ENCODE assay signal across 8 mouse cellular contexts in genomic region chr3:32365546-32366245, GRCm38 (mm10). TPM values are rescaled to one million over a fixed set of nuclear protein-coding genes. Genes with fewer than 3 reads are reported as not detected.
DNase-seq lines count a peak whose midpoint lies in the region; ATAC-seq and TF ChIP-seq lines count a peak whose summit lies in the region.

Zmat3 (minus strand) TSS chr3:32366014.

- no peaks in the 10 kb centered on the region for H3K27me3 ChIP-seq in hindbrain, postnatal 0 days (ENCODE audit: insufficient read depth, low read length)

- peak; percentile 78 for DNase-seq in T-cell, adult 2 months (ENCODE audit: low spot score)
- peak; percentile 60 to 76 for DNase-seq in cerebellum, postnatal 4 days (ENCODE audit: low spot score in 2 of 2)
- peak; percentile 95 for DNase-seq in gastrocnemius, adult 2 months
- peak; percentile 84 for DNase-seq in hindbrain, postnatal 0 days (ENCODE audit: low spot score)
- DNase-seq in left cerebral cortex, adult 8-10 months (ENCODE audit: low spot score in 2 of 2): peak; percentile 70 to 71
- DNase-seq in right cerebral cortex, adult 18-20 months: peak; percentile 85
- peak; percentile 81 for DNase-seq in urinary bladder, adult 2 months (ENCODE audit: low spot score)

- peak within 1 kb of the TSS; percentile 91 for H3K27ac ChIP-seq in gastrocnemius, adult 2 months
- peak within 1 kb of the TSS; percentile 96 for H3K27ac ChIP-seq in hindbrain, postnatal 0 days

- H3K9me3 ChIP-seq in hindbrain, postnatal 0 days (ENCODE audit: low read length): no peaks in the 10 kb centered on the region

- peak; percentile 55 for TF ChIP-seq CTCF in gastrocnemius, adult 2 months (IDR thresholded peaks at IDR 0.05)
- no peak for TF ChIP-seq CTCF in hindbrain, postnatal 0 days (IDR thresholded peaks at IDR 0.05; ENCODE audit: low read depth)

- no peaks in the 10 kb centered on the region for H3K36me3 ChIP-seq in hindbrain, postnatal 0 days (ENCODE audit: insufficient read depth, low read length)

- H3K4me3 ChIP-seq in gastrocnemius, adult 2 months: peak within 1 kb of the TSS; percentile 72
- peak within 1 kb of the TSS; percentile 89 for H3K4me3 ChIP-seq in hindbrain, postnatal 0 days (ENCODE audit: low read length)

- 4% methylated on average over 38 of the region's 48 CpGs for WGBS in hindbrain, postnatal 0 days

- intact Hi-C loops in gastrocnemius, adult 2 months (cut with DNase I): no loop called here

- H3K9ac ChIP-seq in hindbrain, postnatal 0 days (replicated peaks; ENCODE audit: low read length): peak within 1 kb of the TSS; percentile 92

- peak; percentile 71 for ATAC-seq in hindbrain, postnatal 0 days
- peak; percentile 84 for ATAC-seq in megakaryocyte, adult 5-6 weeks (ENCODE audit: poor library complexity, severe bottlenecking)

- peak within 1 kb of the TSS; percentile 82 for H3K4me2 ChIP-seq in hindbrain, postnatal 0 days (ENCODE audit: low read depth, low read length)

- peaks cover 12% of the 10 kb centered on the region for H3K4me1 ChIP-seq in hindbrain, postnatal 0 days (ENCODE audit: insufficient read depth, low read length)

RNA-seq across cellular contexts. Expression of gene Zmat3, which starts in this region (rescaled TPM):
- 1 to 10 TPM; 6.3 to 9.3 TPM for total RNA-seq in gastrocnemius, adult 2 months (2021)
- total RNA-seq in hindbrain, postnatal 0 days (2014; rRNA removed): 13.2 and 23.6 TPM in 2 replicates
- polyA plus RNA-seq in hindbrain, postnatal 0 days (2015; fragmentation: Nextera tagmentation; extraction: Ambion mirVana): 5.4 and 6.5 TPM in 2 replicates
- total RNA-seq in left cerebral cortex, adult 8-10 months (2022): 10 to 100 TPM; 67.5 to 74.8 (median 70.6) TPM
- total RNA-seq in megakaryocyte, adult 5-6 weeks (2015): 2.3 and 2.4 TPM in 2 replicates
- 0.53 and 0.77 TPM in 2 replicates for total RNA-seq in megakaryocyte, adult 5-6 weeks (2017)
- polyA plus RNA-seq in urinary bladder, adult 2 months (2012; rRNA removed): 11.3 and 14.3 TPM in 2 replicates

Comparison
In these comparisons a context has a peak if more than half of its experiments do, and no peak if none do; other contexts are left out.
1. Peak in every context shown above with its lines: DNase-seq, ATAC-seq, H3K4me3 ChIP-seq and H3K27ac ChIP-seq.